Mouse (Mus musculus) liver, postnatal 0 days (tissue): ENCODE data around the gene Myo3b. TPM values are rescaled to one million over a fixed set of nuclear protein-coding genes. Genes with fewer than 3 reads are reported as not detected.
A peak's percentile ranks its signal among the peaks of the same experiment; 100 is the strongest.

Experiments
- ATAC-seq: fragments of 200-750 bp; cut with Nextera tagmentation; 2 replicates; pipeline ENCODE4 v1.8.0; 2017; ENCODE audit warnings: mild to moderate bottlenecking, moderate library complexity
- DNase-seq: peaks from one replicate; pipeline ENCODE4 v3.0.0-alpha.2; 2016
- H3K27ac ChIP-seq: fragments of 300-500 bp; sonication (generic); 2 replicates; pipeline ENCODE4 v1.5.1; 2014; ENCODE audit warnings: antibody characterized with exemption, moderate library complexity, mild to moderate bottlenecking, low read depth
- H3K27me3 ChIP-seq: fragments of 300-500 bp; sonication (generic); 2 replicates; pipeline ENCODE4 v1.6.1; 2014; ENCODE audit warnings: low read length, control low read depth, mixed read lengths; ENCODE audit not compliant: insufficient read depth
- H3K36me3 ChIP-seq: fragments of 300-500 bp; sonication (generic); replicated peaks from 2 replicates; pipeline ENCODE4 v1.6.1; 2014; ENCODE audit warnings: mild to moderate bottlenecking, control low read depth, low read length, moderate library complexity, mixed read lengths; ENCODE audit not compliant: insufficient read depth
- H3K4me1 ChIP-seq: fragments of 300-500 bp; sonication (generic); 2 replicates; pipeline ENCODE4 v1.6.1; 2014; ENCODE audit warnings: antibody characterized with exemption, mild to moderate bottlenecking, control low read depth; ENCODE audit not compliant: insufficient read depth
- H3K4me2 ChIP-seq: fragments of 300-500 bp; sonication (generic); 2 replicates; pipeline ENCODE4 v1.6.1; 2014; ENCODE audit warnings: low read depth, mild to moderate bottlenecking, low read length, moderate library complexity, mixed read lengths
- H3K4me3 ChIP-seq: fragments of 300-500 bp; sonication (generic); 2 replicates; pipeline ENCODE4 v1.5.1; 2014; ENCODE audit warnings: low read depth, low read length
- H3K9ac ChIP-seq: fragments of 300-500 bp; sonication (generic); replicated peaks from 2 replicates; pipeline ENCODE4 v1.6.1; 2014; ENCODE audit warnings: mild to moderate bottlenecking, moderate library complexity
- H3K9me3 ChIP-seq: fragments of 300-500 bp; sonication (generic); 2 replicates; pipeline ENCODE4 v1.6.1; 2016; ENCODE audit warnings: mild to moderate bottlenecking, control low read depth, low read length, mixed read lengths
- CTCF ChIP-seq: sonication (generic); IDR thresholded peaks from 2 replicates; pipeline ENCODE4 v1.5.1; 2016; ENCODE audit warnings: antibody characterized with exemption, low read depth
- EP300 ChIP-seq: IDR thresholded peaks from 2 replicates; pipeline ENCODE4 v1.6.1; 2016; ENCODE audit warnings: antibody characterized with exemption, low read depth, mild to moderate bottlenecking
- WGBS: fragments of 180-500 bp; shearing (Covaris S2); extraction: QIAGEN DNeasy Blood & Tissue Kit; methylation state at CpG from one replicate; pipeline ENCODE4 v1.1.7; 2014; ENCODE audit not compliant: insufficient replicate concordance; 5-methylcytosine and 5-hydroxymethylcytosine counted together
- polyA plus RNA-seq: library from polyadenylated mRNA; unstranded; fragments of >200 nt; fragmentation: Nextera tagmentation; extraction: Ambion mirVana; gene quantifications from 2 replicates; pipeline ENCODE4 v1.2.1, GENCODE M21; 2015

The Myo3b gene
- polyA plus RNA-seq, 1 experiment from 2014 or later = not detected

- 23% methylated on average over 8 of the region's 8 CpGs for WGBS
These were observed 220.6 kb downstream of the Myo3b start for GRCm38 (mm10) chr2:70259357-70260000.

GRCm38 (mm10) chr2:70260646-70261195 is 221.8 kb downstream of the Myo3b start:
- Histone ChIP-seq H3K9me3 (no peaks in the 10 kb centered on the region), H3K27ac (no peak overlapping the region), H3K4me3 (no peak overlapping the region), H3K36me3 (no peaks in the 10 kb centered on the region), H3K9ac (no peak overlapping the region), H3K4me2 (no peak overlapping the region), H3K27me3 (0 out of 2 replicates have a peak, but pooled peaks cover 4% of the 10 kb centered on the region), H3K4me1 (no peaks in the 10 kb centered on the region)
- 68% methylated on average over 2 of the region's 2 CpGs for WGBS
- TF ChIP-seq CTCF = no peak
- TF ChIP-seq EP300 = no peak
- DNase-seq (no peak), ATAC-seq (no peak)

More at GRCm38 (mm10) chr2:70259357-70260000, 220.6 kb downstream of the Myo3b start:
- H3K4me2 ChIP-seq = no peak overlapping the region
- no peaks in the 10 kb centered on the region for H3K9me3 ChIP-seq
- H3K36me3 ChIP-seq = no peaks in the 10 kb centered on the region
- H3K27me3 ChIP-seq = 0 out of 2 replicates have a peak, but pooled peaks cover 4% of the 10 kb centered on the region
- TF ChIP-seq CTCF = peak; percentile 43
- no peak for TF ChIP-seq EP300
- no peak overlapping the region for H3K9ac ChIP-seq
- DNase-seq = no peak
- ATAC-seq = no peak
- no peaks in the 10 kb centered on the region for H3K4me1 ChIP-seq
- H3K27ac ChIP-seq = no peak overlapping the region
- no peak overlapping the region for H3K4me3 ChIP-seq

GRCm38 (mm10) chr2:70261703-70262564 is 223.0 kb downstream of the Myo3b start:
- Histone ChIP-seq H3K9ac (no peak overlapping the region), H3K27ac (no peak overlapping the region), H3K4me3 (no peak overlapping the region), H3K4me2 (no peak overlapping the region), H3K36me3 (no peaks in the 10 kb centered on the region), H3K4me1 (no peaks in the 10 kb centered on the region), H3K27me3 (0 out of 2 replicates have a peak, but pooled peaks cover 4% of the 10 kb centered on the region), H3K9me3 (no peaks in the 10 kb centered on the region)
- 41% methylated on average over 8 of the region's 8 CpGs for WGBS
- ATAC-seq (no peak), DNase-seq (no peak)
- TF ChIP-seq EP300 (no peak), CTCF (no peak)

DNA sequence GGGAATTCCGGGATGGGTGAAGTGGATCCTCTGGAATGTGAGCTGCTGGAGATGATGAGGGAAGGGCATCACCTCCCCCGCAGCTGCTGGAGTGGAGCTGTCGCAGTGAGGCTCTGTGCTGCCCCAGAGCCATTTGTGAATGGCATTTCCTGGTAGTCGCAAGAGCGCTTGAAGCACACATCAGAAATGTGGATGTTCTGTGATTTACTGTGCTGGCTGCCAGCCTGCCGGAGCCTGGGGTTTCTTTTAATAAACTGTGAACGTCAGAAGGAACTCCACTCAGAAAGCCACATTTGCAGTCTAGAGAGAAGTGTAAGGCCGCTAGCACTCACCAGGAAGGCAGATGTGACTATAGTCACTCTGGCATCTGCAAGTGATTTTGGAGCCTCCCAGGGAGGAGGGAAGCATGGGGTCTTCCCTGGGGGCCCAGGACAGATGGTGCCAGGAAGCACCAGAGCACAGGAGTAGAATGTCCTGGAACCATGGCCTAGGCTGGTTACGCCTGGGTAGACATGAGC is 223.7 kb downstream of the Myo3b start:
- 0 out of 2 replicates have a peak, but pooled peaks cover 4% of the 10 kb centered on the region for H3K27me3 ChIP-seq
- no peak overlapping the region for H3K27ac ChIP-seq
- 29% methylated on average over 9 of the region's 9 CpGs for WGBS
- TF ChIP-seq CTCF = no peak
- no peak for TF ChIP-seq EP300
- no peak for ATAC-seq
- no peak for DNase-seq
- no peaks in the 10 kb centered on the region for H3K36me3 ChIP-seq
- H3K4me1 ChIP-seq = no peaks in the 10 kb centered on the region
- no peak overlapping the region for H3K4me2 ChIP-seq
- H3K9ac ChIP-seq = no peak overlapping the region
- no peaks in the 10 kb centered on the region for H3K9me3 ChIP-seq
- H3K4me3 ChIP-seq = no peak overlapping the region

DNA sequence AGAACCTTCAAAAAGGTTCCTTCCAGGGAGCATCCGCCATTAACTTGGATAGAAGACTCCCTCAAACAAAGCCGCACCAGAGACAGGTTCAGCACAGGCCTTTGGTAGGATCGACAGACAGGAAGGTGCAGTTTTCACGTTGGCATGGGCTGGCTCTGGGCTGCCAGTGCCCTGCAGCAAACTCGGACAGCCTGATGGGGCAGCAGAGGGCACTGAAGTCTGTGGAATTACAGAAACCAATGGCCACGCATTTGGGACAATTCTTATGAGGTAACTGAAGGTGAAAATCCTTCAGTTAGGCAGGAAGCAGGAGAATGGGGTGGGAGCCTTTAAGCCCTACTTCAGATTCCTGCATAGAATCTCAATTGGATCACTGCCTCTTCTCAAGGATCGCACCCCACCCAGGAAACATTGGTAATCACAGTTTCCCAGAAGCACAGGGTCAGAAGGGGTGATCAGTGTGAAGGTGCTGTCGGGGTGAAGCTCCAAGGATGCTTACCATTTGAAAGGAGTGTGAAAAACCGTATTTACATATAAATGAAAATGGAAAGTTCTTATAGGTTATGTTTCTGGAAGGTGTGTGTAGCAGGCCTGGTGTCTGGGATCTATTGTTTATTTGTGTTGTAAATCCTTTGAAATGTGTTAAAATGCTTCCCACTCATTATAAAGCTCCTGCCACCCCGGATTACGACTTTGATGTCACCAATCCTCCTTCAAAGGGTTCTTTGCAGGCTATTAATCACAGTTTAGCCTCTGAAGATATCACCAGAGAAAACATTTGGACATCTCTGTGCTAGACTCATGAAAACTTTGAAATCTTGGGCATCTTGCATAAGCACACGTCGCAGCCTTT is 239.7 kb downstream of the Myo3b start:
- H3K36me3 ChIP-seq = no peaks in the 10 kb centered on the region
- H3K9me3 ChIP-seq = no peaks in the 10 kb centered on the region
- no peak overlapping the region for H3K4me2 ChIP-seq
- H3K9ac ChIP-seq = no peak overlapping the region
- no peaks in the 10 kb centered on the region for H3K4me1 ChIP-seq
- H3K4me3 ChIP-seq = no peak overlapping the region
- H3K27me3 ChIP-seq = no peaks in the 10 kb centered on the region
- H3K27ac ChIP-seq = no peak overlapping the region
- WGBS = 26% methylated on average over 13 of the region's 13 CpGs
- DNase-seq (peak; percentile 19), ATAC-seq (no peak)
- TF ChIP-seq CTCF = peak; percentile 48
- TF ChIP-seq EP300 = no peak
